Mouse (Mus musculus) CD4-positive helper T cell, adult 2 months (primary cell): ENCODE data around the gene 4933430I17Rik.
"Not testable (repeated sequence)": the region's sequence is repeated elsewhere in the genome, so short reads cannot be mapped to it uniquely, and the experiment has no call there.

Experiments used
- DNase-seq: peaks from one replicate; pipeline ENCODE4 v3.0.0-alpha.2; 2012; ENCODE audit warnings: low read depth, missing footprints, low spot score

Gene 4933430I17Rik

DNA sequence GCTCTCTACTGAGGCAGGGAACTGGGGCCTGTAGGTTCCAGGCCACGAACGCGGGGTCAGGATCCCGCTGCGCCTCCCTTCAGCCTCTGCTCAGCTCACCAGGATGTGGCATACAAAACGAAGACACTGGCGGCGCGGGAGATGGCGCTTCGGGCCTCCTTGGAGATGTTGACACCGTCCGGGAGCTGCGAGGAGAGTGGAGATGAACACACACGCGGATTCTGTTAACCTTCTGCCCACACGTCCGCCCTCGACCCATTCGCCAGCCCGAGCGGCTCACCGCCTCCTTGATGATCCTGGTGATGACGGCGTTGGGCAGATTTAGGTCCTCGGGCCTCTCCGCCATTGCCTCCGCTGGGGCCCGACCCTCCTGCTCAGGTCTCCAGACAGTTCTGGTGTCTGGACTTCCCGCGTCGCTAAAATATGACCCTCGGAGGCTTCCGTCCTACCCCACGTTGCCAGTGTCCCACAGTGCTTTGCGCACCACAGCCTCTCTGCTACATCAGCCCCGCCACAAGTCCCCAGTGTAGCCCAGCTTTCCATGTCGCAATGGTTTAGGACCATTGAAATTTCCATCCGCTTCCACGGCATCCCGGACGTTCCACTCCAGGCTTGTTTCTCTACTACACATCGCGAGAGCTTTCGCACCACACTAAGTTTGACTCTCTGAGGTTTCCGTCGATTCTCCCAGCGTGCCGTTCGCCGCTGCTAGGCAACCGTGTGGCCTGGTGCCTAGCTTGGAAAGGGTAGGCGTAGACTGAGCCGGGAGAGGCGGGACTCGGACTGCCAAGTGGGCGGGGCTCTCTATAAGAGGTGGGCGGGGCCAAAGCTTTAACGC is at the start of gene 4933430I17Rik, which contains the start of gene Pole3:
Gene 4933430I17Rik, plus strand, starts transcription at position 719 of the 838 bp plus-strand sequence.
Gene Pole3, minus strand, starts transcription at position 418 of the 838 bp plus-strand sequence.
- DNase-seq, result peak; percentile 97

DNA sequence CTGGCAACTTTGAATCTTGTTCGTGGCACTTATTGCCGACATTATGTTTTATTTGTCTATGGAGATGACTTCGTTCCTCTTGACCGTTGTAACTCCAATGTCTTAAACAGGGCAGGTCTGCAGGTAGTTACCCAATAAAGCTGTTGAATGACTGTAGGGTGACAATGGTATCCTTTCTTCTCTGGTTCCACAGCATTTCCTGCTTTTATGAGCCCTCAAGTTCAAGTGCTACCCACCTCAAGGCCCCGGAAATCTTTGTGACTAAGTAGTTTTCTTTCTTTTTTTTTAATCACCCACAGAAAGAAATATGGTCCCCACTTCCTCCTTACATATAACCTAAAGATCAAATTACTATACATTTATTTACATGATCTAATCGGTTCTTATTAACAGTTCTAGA is 49.4 kb upstream of the 4933430I17Rik start:
- DNase-seq, result peak; percentile 83

DNA sequence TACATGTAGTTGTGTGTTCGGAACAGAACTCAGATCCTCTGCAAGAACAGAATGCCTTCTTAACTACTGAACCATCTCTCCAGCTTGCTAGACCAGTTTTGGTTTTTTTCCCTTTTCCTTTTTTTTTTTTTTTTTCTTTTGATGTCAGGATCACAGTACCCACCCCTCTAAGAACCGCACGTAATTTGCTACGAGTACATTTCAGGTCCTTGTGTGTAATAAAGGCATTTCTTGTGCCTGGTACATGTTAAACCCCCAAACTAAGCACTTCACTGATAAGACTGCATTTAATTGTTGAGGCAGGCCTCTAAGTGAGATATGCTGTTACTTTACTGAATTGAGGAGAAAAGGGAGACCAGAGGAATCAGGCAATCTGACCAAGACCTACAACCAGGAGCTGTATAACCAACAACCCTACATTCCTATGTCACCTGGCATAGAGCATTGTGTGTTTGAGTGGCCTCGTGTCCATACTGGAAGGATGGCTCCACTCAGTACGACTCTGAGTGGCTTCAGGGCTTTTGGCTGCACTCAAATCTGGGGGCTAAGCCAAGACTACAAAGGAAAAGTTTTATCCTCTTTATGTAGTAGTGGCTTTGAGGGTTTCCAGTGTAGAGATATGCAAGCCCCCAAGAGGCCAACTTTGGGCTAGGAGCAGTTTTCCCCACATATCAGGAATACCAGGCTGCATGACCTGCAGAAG is 47.5 kb upstream of the 4933430I17Rik start:
- no peak for DNase-seq

DNA sequence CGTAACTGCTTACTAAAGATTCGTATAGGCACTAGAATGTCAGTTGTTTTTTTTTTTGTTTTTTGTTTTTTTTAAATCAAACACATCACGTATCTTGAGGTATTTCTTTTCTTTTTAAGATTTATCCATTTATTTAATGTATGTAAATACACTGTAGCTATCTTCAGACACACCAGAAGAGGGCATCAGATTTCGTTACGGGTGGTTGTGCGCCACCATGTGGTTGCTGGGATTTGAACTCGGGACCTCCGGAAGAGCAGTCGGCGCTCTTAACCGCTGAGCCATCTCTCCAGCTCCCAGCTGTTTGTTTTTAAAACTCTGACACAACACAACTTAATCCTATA is 45.6 kb upstream of the 4933430I17Rik start:
- not testable (repeated sequence) for DNase-seq

DNA sequence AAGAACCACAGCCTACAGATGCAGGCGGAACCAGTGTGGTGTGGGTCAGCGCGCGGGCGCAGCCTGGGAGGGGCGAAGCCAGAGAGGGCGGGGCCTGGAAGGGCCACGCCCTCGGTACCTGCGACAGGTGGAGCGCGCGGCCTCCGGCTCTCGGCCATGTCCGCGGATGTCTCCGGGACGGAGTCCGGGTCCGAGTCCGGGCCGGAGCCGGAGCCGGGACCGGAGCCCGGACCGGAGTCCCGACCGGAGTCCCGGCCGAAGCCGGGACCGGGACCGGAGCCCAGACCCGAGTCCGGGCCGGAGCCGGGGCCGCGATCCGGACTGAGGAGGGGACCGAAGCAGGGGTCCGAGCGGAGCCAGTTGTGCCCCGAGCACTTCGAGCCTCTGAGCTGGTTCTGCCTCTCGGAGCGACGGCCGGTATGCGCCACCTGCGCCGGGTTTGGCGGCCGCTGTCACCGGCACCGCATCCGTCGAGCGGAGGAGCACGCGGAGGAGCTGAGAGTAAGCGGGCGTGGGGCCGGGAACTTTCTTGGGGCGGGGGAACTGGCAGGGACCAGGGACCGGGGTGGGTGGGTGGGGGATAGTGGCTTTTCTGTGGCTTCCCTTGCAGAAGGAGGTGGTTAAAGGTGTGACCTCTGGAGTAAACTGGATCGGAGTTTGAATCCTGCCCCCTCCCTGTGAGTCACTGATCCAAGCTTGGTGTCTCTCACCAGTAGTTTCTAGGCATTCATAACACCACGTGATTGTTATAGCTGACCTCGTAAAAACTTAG is 45.0 kb upstream of the 4933430I17Rik start, which contains the start of gene Bspry:
Gene Bspry, plus strand, starts transcription at position 117 of the 772 bp plus-strand sequence.
- DNase-seq, result peak; percentile 81

DNA sequence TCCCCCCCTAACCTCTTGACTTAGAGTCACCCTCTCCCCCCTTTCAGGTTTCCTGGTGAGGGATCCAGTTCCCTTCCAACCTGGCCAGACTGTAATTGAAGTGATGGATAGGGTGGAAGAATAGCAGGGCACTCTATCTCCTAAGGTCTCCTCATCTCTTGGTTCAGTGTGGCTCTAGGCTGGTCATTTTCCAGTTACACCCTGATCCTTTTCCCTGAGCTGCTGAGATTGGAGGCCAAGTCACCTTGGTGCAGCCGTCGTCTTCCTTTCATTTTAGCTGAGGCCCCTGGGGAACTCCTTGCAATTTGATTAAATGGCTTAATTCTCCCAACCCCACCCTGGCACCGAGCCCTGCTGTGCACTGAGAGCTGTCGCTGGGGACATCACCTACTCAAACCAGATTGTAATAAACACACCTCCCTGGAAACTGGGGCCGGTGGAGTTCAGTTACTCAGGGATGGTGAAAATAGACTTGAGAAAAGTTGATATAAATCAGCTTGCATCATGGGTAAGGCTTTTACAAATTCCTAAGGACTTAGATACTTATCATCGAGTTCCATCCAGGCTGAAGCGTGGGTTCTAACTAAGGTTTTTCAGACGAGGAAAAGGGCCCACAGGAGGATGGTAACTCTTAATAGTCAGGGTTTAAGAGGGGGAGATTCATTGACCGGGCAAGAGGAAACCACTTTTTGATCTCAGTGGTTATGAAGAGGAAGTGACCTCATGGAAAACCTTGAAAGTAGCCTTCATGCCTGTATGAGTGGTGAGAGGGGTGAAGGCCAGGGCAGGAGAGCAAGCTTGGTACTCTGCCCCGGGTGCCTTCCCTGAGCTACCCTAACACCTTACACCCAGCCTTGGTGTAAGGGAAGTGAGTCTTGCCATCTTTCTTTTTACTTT is 44.2 kb upstream of the 4933430I17Rik start:
- DNase-seq, result peak; percentile 71

DNA sequence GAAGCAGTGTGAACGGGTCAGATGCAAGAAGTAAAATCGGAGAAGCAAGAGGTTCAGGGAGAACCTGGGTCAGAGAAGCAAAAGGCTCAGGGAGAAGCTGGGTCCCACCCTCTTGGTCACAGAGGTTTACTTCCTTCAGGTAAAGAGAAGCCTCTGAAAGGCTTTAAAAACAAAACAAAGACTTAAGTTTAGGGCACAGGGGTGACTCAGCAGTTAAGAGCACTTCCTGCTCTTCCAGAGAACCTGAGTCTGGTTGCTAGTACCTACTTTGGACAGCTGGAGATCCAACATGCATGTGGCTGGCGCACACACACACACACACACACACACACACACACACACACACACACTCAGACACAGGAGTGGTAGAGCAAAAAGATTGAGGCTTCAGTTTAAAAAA is 40.2 kb upstream of the 4933430I17Rik start:
- no peak for DNase-seq

DNA sequence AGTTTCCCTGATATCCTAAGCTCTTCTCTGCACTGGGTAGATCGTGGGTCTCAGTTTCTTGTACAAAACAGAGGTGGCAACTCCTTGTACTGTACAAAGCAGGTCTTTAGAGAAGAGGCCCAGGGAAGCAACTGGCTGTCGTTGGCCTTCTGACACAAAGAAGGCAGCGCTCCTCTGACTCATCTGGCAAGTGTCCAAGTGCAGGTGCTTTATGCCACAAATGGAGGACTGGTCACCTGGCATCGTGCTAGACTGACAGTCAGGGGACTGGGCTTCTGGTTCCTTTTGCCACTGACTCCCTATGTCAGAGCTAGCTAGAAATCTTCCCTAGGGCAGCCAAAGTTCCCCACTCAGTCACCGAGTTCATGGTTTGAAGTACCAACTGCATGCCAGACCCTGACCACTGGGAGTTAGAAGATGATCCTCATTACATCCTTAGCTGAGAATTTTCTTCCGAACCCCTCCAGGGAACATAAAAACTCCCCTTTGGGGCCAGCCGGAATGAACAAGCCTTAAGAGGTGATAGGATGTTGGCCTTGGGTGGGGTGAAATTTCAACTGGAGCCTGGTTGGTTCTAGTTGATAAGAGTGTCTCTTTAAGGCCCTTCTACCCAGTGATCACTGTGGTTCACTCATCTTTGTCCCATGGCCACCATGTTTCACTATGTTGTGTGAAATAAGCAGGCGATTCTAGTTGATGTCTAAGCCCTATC is 39.6 kb upstream of the 4933430I17Rik start:
- DNase-seq, result no peak

DNA sequence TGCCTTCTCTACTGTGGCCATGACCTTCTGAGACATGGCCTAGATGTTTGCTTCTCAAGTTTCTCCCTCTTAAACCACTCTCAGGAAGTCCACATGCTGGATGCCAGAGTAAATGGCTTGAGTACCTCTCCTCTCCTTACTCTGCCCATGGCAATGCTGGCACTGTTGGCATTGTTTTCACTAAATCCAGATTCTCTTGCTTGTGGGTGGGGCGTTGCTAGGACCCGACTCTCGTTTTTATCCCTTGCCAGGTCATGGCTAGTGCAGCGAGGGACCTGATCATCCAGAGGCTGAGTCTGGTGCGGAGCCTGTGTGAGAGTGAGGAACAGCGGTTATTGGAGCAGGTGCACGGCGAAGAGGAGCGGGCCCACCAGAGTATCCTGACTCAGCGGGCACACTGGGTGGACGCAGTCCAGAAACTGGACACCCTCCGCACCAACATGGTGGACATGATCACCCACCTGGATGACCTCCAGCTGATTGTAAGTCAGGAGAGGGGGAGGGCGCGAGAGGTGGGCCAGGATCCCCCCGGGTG is 38.9 kb upstream of the 4933430I17Rik start:
- no peak for DNase-seq

DNA sequence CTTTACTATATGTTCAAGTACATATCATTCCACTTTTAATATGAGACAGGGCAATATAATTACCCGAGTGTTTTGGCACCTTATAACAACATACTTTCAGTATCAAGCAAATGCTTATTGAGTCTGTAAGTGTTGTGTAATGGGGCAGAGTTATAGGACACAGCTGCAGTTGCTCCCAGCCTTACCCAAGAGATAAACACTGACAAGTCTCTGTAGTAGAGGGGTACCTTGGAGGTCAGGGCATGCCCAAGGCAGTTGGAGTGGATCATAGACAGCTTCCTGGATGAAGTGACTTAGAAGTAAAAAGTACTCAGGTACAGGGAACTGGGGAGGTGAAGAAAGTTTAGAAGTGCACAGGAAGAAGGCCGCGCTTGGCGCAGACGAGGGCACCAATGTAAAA is 38.0 kb upstream of the 4933430I17Rik start:
- no peak for DNase-seq

DNA sequence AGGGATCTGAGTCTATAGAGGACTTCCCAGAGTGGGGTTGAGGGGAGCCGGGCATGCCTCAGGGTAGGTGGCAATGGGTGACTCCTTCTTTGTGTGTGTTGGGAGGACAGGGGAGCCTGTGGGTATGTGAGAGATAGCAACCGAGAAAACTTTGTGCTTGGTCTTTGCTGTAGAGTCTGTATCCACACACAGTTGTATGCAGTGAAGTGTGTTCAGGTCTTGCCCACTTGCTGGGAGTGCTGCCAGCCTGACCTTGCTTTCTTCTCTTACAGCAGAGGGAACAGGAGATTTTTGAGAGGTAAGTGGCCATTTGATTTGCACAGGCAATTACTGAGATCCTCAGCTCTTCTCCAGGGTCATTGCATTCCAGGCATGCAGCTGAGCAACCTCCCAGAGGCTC is 37.3 kb upstream of the 4933430I17Rik start:
- no peak for DNase-seq

DNA sequence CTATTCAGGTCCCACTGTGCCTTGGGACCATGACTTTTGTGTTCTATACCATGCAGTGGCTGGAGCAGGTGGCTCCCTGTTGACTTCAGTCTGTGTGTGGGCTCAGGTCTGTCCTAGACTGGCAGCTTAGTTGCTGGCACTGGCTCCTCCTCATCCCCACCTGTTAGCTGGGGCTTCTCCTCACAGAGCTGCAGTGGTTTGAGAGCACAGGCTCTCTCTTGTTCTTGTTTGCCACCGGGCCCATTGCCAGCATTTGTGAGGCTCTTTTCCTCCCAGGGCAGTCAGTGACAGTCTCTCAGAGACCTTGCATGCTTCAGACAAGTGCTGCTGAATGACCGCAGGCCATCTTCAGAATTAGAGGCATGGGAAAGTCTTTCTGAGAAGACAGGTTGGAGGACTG is 32.5 kb upstream of the 4933430I17Rik start:
- DNase-seq, result no peak

DNA sequence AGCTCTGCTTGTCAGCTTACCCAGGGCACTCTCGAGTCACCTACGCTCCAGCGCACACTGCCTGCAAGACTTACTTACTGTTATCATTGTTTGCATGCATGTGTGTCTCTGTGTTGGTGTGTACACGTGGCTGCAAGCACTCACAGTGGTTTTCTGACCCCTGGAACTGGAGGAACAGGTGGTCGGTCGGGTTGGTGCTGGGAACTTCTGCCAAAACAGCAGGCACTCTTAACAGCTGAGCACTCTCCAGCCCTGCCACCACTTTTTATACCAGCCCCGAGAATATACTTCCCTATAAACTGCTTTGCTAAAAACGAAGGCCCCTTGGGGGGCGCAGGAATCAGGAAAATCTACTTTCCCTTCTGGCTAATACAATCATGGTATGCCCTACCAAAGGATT is 30.9 kb upstream of the 4933430I17Rik start:
- DNase-seq, result no peak

DNA sequence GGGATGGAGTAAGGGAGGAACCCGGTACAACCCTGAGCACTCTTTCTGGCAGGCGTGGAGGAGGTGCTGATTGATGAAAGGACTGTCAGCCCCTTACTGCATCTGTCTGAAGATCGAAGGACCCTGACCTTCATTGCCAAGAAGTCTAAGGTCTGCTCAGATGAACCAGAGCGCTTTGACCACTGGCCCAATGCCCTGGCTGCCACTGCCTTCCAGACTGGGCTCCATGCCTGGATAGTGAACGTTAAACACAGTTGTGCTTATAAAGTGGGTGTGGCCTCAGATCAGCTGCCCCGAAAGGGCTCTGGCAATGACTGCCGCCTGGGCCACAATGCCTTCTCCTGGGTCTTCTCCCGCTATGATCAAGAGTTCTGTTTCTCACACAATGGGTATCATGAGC is 29.2 kb upstream of the 4933430I17Rik start:
- no peak for DNase-seq

DNA sequence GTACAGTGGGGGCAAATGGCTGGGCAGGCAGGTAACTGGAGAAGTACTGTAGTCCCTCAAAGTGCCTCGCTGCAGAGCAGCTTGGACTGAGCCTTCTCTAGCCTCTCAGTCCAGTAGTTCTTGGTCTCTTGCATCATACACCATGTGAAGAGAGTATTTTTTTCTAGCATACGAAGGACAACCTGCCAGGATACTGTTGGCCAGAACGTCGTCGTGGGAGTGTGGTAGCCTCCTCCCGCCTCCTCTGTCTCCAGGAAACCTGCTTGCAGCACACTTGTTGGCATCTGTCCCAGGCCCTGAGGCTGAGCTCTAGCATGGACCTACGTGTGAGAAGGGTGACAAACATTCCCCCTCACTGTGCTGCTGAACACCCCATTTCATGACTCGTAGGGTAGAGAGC is 28.4 kb upstream of the 4933430I17Rik start:
- DNase-seq, result no peak

DNA sequence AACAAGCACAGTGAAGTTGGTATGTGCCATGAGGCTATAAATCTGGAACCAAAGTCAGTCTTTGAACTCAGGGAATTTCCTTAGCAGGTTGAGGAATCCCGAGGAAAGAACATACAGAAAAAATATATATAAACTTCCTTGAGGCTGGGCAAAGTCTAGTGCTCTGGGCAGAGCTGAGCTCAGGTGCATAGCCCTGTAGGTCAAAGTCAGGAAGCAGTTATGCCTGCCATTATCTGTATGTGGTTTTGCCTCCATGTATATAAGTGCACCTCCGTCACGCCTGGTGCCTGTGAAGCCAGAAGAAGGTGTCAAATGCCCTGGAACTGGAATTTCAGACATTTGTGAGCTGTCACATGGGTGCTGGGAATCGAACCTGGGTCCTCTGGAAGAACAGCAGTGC is 24.4 kb upstream of the 4933430I17Rik start:
- DNase-seq, result no peak

DNA sequence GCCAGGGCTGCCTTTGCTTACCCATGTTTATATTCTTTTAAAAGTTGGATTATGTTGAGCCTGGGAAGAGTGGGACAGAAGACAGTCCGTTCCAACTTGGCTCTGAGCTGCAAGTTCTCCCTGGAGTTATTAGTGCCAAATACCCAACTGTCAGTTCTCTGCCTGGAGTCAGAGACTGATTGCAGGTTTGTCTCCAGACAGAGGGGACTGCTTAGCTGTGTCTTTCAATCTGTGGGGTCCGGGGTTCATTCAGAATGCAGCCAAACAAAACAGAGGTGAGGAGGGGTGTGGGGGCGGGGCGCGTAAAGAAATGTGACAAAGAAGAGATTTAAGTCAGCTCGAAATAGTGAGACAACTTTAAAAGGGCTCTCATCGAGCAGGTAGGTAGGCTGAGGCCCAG is 23.6 kb upstream of the 4933430I17Rik start:
- DNase-seq, result no peak

DNA sequence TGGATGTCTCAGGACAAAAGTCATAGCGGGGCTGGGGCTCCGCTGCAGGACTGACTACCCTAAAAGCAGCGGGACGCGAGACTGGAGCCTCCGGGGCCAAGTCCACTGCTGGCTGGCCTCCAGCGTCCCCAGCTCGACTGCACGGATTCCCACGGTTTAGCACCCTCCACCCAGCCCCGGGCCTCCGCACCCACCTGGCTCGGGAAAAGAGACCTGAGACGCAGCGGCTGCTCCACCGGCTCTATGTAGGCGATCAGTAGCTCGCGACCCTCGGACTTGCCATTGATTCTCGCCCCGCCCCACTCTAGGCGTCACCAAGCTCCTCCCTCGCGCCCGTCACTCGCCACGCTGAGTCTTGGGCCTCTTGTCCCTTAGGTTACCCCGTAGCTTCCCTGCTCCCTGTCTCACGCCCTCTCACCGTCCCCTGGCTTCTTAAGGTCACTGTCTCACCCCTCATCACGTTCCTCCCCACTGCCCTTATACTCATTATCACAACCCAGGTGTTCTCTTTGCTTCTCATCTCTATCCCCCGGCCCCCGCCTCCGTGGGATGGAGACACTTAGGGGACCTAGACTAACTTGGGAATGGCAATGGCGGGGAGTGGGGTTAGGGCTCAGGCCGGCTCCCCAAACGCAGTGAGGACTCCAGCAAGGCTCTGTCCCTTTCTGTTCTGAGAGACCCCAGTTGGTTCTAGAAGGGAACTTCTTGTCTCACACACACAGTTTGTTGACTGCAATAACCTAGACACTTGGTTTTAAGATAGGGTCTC is 23.0 kb upstream of the 4933430I17Rik start:
- DNase-seq, result peak; percentile 75

DNA sequence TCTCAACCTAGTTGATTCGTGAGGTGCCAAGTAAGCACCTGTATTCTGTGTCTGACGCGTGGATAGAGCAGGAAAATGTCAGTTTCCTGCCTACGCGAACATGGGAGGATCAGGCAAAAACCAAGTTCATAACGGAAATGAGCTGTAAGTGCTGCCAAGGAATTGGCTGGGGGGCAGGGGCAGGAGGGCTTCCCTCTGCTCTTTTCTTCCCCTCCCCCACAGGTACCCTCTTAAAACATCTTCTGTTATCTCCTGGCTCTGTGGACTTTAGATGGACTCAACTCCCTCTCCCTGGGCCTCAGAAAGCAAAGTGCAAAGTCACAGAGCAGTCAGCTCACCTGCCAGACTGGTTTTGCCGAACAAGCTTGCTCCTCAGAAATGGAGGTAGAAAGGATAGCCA is 22.2 kb upstream of the 4933430I17Rik start:
- peak; percentile 44 for DNase-seq
